Mouse (Mus musculus) heart, embryonic 11.5 days (tissue): ENCODE data around the gene Mindy1. TPM values are rescaled to one million over a fixed set of nuclear protein-coding genes. Genes with fewer than 3 reads are reported as not detected.
"Not testable (repeated sequence)": the region's sequence is repeated elsewhere in the genome, so short reads cannot be mapped to it uniquely, and the experiment has no call there.

Experiments
- ATAC-seq: fragments of 200-750 bp; cut with Nextera tagmentation; replicated peaks from 2 replicates; pipeline ENCODE4 v1.8.0; 2017; ENCODE audit warnings: moderate library complexity; ENCODE audit not compliant: insufficient number of reproducible peaks, low FRiP score, low TSS enrichment
- H3K27ac ChIP-seq: fragments of 300-500 bp; sonication (generic); 2 replicates; pipeline ENCODE4 v1.5.1; 2014; ENCODE audit warnings: mild to moderate bottlenecking, low read depth, low read length
- H3K27me3 ChIP-seq: fragments of 300-500 bp; sonication (generic); 2 replicates; pipeline ENCODE4 v1.6.1; 2014; ENCODE audit warnings: mild to moderate bottlenecking, low read length, mixed read lengths; ENCODE audit not compliant: control insufficient read depth, insufficient read depth
- H3K36me3 ChIP-seq: fragments of 300-500 bp; sonication (generic); 2 replicates; pipeline ENCODE4 v1.6.1; 2014; ENCODE audit warnings: mild to moderate bottlenecking, low read length, moderate library complexity, mixed read lengths; ENCODE audit not compliant: control insufficient read depth, insufficient read depth
- H3K4me1 ChIP-seq: fragments of 300-500 bp; sonication (generic); 2 replicates; pipeline ENCODE4 v1.6.1; 2014; ENCODE audit warnings: low read length; ENCODE audit not compliant: control insufficient read depth, insufficient read depth
- H3K4me2 ChIP-seq: fragments of 300-500 bp; sonication (generic); 2 replicates; pipeline ENCODE4 v1.6.1; 2014; ENCODE audit warnings: mild to moderate bottlenecking, moderate library complexity
- H3K4me3 ChIP-seq: fragments of 300-500 bp; sonication (generic); 2 replicates; pipeline ENCODE4 v1.5.1; 2014; ENCODE audit warnings: low read depth, low read length
- H3K9ac ChIP-seq: fragments of 300-500 bp; sonication (generic); 2 replicates; pipeline ENCODE4 v1.6.1; 2014; ENCODE audit warnings: mild to moderate bottlenecking, low read depth, low read length, moderate library complexity
- H3K9me3 ChIP-seq: fragments of 300-500 bp; sonication (generic); replicated peaks from 2 replicates; pipeline ENCODE4 v1.6.1; 2016; ENCODE audit warnings: low read length; ENCODE audit not compliant: control insufficient read depth
- WGBS: fragments of 180-500 bp; shearing (Covaris S2); extraction: QIAGEN DNeasy Blood & Tissue Kit; methylation state at CpG from one replicate; pipeline ENCODE4 v1.1.7; 2014; ENCODE audit not compliant: insufficient replicate concordance; 5-methylcytosine and 5-hydroxymethylcytosine counted together
- polyA plus RNA-seq: library from polyadenylated mRNA; unstranded; fragments of >200 nt; fragmentation: Nextera tagmentation; extraction: Ambion mirVana; gene quantifications from 2 replicates; pipeline ENCODE4 v1.2.1, GENCODE M21; 2014

Mindy1 gene
- polyA plus RNA-seq, 1 experiment from 2014 or later: 24.3 TPM

- Histone ChIP-seq H3K36me3 (peaks cover 38% of the 10 kb centered on the region), H3K9me3 (no peaks in the 10 kb centered on the region), H3K4me2 (no peak overlapping the region), H3K27ac (no peak overlapping the region), H3K27me3 (no peaks in the 10 kb centered on the region), H3K4me1 (no peaks in the 10 kb centered on the region), H3K9ac (no peak overlapping the region), H3K4me3 (no peak overlapping the region)
- ATAC-seq: no peak
- 80% methylated on average over 1 of the region's 1 CpGs for WGBS
Measured at GRCm38 (mm10) chr3:95328803-95329404, 47.8 kb downstream of the Mindy1 start.

GRCm38 (mm10) chr3:95331528-95331927 is 50.4 kb downstream of the Mindy1 start:
- Histone ChIP-seq H3K4me2 (no peak overlapping the region), H3K36me3 (peaks cover 37% of the 10 kb centered on the region), H3K9ac (no peak overlapping the region), H3K27me3 (no peaks in the 10 kb centered on the region), H3K4me3 (no peak overlapping the region), H3K27ac (no peak overlapping the region), H3K4me1 (no peaks in the 10 kb centered on the region), H3K9me3 (no peaks in the 10 kb centered on the region)
- 85% methylated on average over 1 of the region's 1 CpGs for WGBS
- no peak for ATAC-seq

- WGBS: 91% methylated on average over 4 of the region's 4 CpGs
- ATAC-seq: no peak
- H3K4me2 ChIP-seq: no peak overlapping the region
- no peak overlapping the region for H3K9ac ChIP-seq
- H3K36me3 ChIP-seq: peaks cover 67% of the 10 kb centered on the region
- H3K27me3 ChIP-seq: no peaks in the 10 kb centered on the region
- no peak overlapping the region for H3K27ac ChIP-seq
- no peaks in the 10 kb centered on the region for H3K9me3 ChIP-seq
- H3K4me3 ChIP-seq: no peak overlapping the region
- no peaks in the 10 kb centered on the region for H3K4me1 ChIP-seq
Measured at GRCm38 (mm10) chr3:95337345-95337744, 56.2 kb downstream of the Mindy1 start.

GRCm38 (mm10) chr3:95338251-95338650 is 57.1 kb downstream of the Mindy1 start:
- Histone ChIP-seq H3K4me2 (no peak overlapping the region), H3K4me3 (no peak overlapping the region), H3K4me1 (no peaks in the 10 kb centered on the region), H3K36me3 (peaks cover 65% of the 10 kb centered on the region), H3K9ac (no peak overlapping the region), H3K27me3 (no peaks in the 10 kb centered on the region), H3K9me3 (no peaks in the 10 kb centered on the region), H3K27ac (no peak overlapping the region)
- WGBS: 94% methylated on average over 4 of the region's 4 CpGs
- ATAC-seq: no peak

- H3K27ac ChIP-seq, H3K4me1 ChIP-seq, H3K27me3 ChIP-seq, H3K9ac ChIP-seq, H3K4me2 ChIP-seq, ATAC-seq, H3K4me3 ChIP-seq, H3K9me3 ChIP-seq: not testable (repeated sequence)
- 94% methylated on average over 9 of the region's 9 CpGs for WGBS
- H3K36me3 ChIP-seq: peaks cover 41% of the 10 kb centered on the region
Measured at GRCm38 (mm10) chr3:95343356-95344000, 62.3 kb downstream of the Mindy1 start.

Other genes with a start within 250 kb of the Mindy1 start
- 231 and 247 TPM in 2 replicates for gene Psmd4, start 238.7 kb upstream of the Mindy1 start, polyA plus RNA-seq
- gene Pip5k1a, start 174.4 kb upstream of the Mindy1 start, polyA plus RNA-seq: 11.8 and 14.0 TPM in 2 replicates
- gene Vps72, start 170.3 kb upstream of the Mindy1 start, polyA plus RNA-seq: 108 and 113 TPM in 2 replicates
- 0.53 and 0.83 TPM in 2 replicates for gene Tmod4, start 156.9 kb upstream of the Mindy1 start, polyA plus RNA-seq
- 57.7 and 61.8 TPM in 2 replicates for gene Scnm1, start 147.3 kb upstream of the Mindy1 start, polyA plus RNA-seq
- 6.5 and 7.6 TPM in 2 replicates for gene Lysmd1, start 147.3 kb upstream of the Mindy1 start, polyA plus RNA-seq
- 0.79 and 1.5 TPM in 2 replicates for gene Tnfaip8l2, start 139.0 kb upstream of the Mindy1 start, polyA plus RNA-seq
- 2.2 and 2.8 TPM in 2 replicates for gene Sema6c, start 120.9 kb upstream of the Mindy1 start, polyA plus RNA-seq
- 5.4 and 7.2 TPM in 2 replicates for gene Gabpb2, start 63.4 kb upstream of the Mindy1 start, polyA plus RNA-seq
- gene Cdc42se1, start 52.6 kb upstream of the Mindy1 start, polyA plus RNA-seq: 62.3 and 68.9 TPM in 2 replicates
- 16.4 and 21.0 TPM in 2 replicates for gene Mllt11, start 49.2 kb upstream of the Mindy1 start, polyA plus RNA-seq
- gene Gm128, start 39.7 kb upstream of the Mindy1 start, polyA plus RNA-seq: 0.30 and 0.62 TPM in 2 replicates
- not detected in 2 replicates for gene Bnipl, start 30.2 kb upstream of the Mindy1 start, polyA plus RNA-seq
- 24.7 and 32.2 TPM in 2 replicates for gene Prune1, start 731 bp downstream of the Mindy1 start, polyA plus RNA-seq
- 0.84 and 1.5 TPM in 2 replicates for gene Anxa9, start 25.8 kb downstream of the Mindy1 start, polyA plus RNA-seq
- gene Cers2, start 33.4 kb downstream of the Mindy1 start, polyA plus RNA-seq: 117 and 125 TPM in 2 replicates
- 31.6 and 37.6 TPM in 2 replicates for gene Setdb1, start 75.9 kb downstream of the Mindy1 start, polyA plus RNA-seq
- gene 4930558C23Rik, start 121.5 kb downstream of the Mindy1 start, polyA plus RNA-seq: not detected in 2 replicates
- gene Arnt, start 153.0 kb downstream of the Mindy1 start, polyA plus RNA-seq: 20.6 and 28.5 TPM in 2 replicates
- gene Ctsk, start 217.9 kb downstream of the Mindy1 start, polyA plus RNA-seq: 9.9 and 14.0 TPM in 2 replicates
- gene Ctss, start 245.4 kb downstream of the Mindy1 start, polyA plus RNA-seq: 5.4 and 6.2 TPM in 2 replicates